Mouse (Mus musculus): ENCODE data around the gene Cpe. TPM values are rescaled to one million over a fixed set of nuclear protein-coding genes. Genes with fewer than 3 reads are reported as not detected.
"Not testable (repeated sequence)": the region's sequence is repeated elsewhere in the genome, so short reads cannot be mapped to it uniquely, and the experiment has no call there.

Cpe gene
- polyA plus RNA-seq, 1 experiment from 2014 or later = 15.3 TPM

GRCm38 (mm10) chr8:64676381-64676780, 16.5 kb downstream of the Cpe start:
- no peak for DNase-seq (ENCODE audit: low spot score)

- no peak for DNase-seq (ENCODE audit: low spot score)
Observed at GRCm38 (mm10) chr8:64674951-64675585, 17.8 kb downstream of the Cpe start.

DNA sequence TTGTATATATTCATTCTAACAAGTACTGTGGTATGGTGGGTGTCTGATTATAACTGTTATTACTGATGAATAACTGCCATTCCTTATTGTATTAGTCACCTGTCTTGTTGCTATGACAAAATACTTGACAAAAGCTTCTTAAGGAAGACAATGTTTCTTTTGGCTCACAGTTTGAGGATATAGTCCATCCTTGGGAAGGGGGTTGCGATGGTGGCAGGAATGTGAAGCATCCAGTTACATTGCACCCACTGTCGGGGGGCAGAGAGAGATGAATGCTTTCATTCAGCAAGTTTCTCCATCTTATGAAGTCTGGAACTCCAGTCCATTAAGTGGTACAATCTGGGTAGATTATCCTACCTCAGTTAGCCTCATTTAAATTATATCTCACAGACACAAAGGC, 19.9 kb downstream of the Cpe start:
- DNase-seq (ENCODE audit: low spot score) = no peak

DNA sequence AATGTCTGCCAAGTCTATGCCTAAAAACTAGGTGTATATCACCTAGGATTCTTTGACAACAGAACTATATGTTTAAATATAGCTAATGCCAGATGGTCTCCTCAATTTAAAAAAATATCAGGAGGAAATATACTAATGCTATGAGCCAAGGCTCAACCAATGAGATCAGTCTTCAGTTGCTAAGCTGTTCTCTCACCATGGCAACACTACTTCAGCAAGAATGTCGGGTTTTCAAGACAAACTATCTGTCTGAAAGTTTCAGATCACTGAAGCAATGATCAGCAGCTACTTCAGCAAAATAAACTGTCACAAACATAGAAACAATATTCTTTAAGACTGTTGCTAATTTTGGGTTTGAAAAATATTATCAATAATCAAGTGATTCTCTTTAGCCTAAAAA, 20.9 kb downstream of the Cpe start:
- DNase-seq (ENCODE audit: low spot score) = no peak

DNA sequence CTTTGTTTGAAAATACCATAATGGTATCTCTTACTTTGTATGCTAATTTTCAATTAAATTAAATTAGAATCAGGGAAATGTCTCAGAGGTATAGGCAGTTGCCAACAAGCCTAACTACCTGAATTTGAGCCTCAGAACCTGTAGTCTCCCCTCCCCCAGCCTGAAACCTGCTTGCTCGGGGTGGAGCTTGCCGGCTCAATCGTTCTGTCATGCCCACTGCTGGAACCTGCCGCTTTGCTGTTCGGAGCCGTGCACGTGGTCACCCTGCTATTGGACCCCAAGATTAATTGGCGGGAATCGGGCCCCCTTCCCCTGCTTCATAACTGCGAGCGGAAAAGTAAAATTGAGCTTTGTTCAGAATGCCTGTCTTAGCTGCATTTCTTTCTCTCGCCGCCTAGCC, 26.5 kb downstream of the Cpe start:
- not testable (repeated sequence) for DNase-seq (ENCODE audit: low spot score)

DNA sequence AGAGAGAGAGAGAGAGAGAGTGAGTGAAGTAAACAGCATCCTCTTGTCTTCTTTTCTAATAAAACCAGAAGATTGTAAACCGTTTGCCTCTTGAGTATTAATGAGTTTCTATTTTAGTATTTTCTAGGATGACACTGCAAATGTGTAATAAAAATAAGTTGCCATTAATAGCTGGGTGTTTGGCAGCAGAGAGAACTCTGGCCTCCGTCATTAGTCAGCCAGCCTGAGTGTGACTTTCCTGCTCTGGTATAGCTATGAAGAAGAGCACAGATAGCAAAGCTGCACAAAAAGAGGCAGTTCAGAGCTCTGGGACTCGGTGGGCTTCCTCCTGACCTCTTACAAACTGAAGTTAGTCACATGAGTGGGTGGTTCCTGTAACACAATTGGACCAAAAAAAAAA, 27.3 kb downstream of the Cpe start:
- DNase-seq (ENCODE audit: low spot score) = no peak

DNA sequence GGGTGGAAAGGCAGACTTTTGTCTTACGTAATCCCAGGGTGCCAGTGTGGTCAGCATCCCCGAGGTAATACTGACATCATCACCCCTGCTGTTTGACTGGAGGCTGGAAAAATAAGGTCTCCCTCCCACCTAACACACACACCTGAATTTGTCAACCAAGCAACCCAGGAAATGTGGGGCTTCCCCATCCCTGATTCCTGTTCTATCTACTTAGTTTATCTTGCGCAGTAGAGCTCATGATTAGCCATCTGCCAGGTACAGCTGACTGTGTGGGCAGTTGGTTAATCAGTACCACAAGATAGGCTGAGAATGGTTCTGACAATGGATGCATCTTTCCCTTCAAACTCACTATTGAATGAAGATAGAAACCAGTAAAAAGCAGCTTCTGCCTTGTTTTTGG, 28.0 kb downstream of the Cpe start:
- DNase-seq (ENCODE audit: low spot score) = no peak

DNA sequence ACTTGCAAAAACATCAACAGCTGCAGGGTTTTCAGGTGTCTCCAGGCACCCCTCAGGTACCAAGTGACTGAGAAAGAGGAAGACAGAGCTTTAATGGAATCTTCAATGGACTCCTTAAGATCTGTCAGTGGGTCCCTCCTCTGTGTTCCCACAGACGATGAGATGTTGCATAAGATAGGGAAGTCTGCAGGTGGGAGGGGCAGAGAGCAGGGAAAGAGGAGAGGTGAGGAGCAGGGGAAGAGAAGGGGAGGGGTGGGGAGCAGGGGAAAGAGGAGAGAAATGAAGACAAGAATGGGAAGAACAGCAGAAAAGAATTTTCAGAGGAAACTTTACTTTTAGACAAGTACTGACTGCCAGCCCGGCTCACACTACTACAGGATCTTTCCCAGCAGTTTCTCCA, 28.5 kb downstream of the Cpe start:
- no peak for DNase-seq (ENCODE audit: low spot score)

GRCm38 (mm10) chr8:64659097-64659496, 33.8 kb downstream of the Cpe start:
- DNase-seq (ENCODE audit: low spot score) = no peak

DNA sequence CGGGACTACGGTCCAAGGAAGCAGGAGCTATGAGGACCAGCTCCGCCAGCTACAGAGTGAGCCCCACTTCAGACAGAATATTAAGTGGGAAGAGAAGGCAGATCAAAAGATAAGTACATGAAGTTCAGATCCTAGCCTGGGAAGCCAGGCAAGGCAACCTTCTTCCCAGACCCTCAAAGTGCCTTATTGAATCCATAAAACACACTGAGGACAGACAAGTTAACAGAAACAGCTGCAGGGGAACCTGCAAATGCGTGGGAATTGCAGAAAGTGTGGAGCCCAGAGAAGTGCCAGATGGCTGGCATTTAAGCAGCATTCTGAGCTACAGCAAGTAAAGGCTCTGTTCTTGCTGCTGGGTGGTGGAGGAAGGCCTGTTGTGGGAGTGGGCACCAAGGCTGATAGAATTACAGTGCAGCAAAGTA, 34.9 kb downstream of the Cpe start:
- no peak for DNase-seq (ENCODE audit: low spot score)

- DNase-seq (ENCODE audit: low spot score) = no peak
Observed at GRCm38 (mm10) chr8:64657517-64657916, 35.3 kb downstream of the Cpe start.

DNA sequence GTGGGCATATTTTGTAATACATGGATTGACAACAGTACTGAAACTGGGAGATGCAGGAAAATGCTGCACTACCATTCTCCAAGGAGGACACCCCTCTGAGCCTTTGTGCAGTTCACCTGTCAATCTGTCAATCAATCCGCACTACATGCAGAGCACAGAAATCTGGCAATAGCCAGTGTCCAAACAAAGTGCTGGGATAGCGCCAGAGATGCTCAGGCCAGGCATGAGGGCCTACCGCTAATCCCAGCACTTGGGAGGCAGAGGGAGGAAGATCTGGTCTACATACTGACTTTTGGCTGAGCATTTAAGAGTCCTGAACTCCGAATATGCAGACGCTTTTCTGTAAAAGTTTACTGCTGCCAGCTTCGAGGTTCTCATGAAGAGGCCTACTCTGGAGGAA, 37.0 kb downstream of the Cpe start:
- DNase-seq (ENCODE audit: low spot score) = no peak

DNA sequence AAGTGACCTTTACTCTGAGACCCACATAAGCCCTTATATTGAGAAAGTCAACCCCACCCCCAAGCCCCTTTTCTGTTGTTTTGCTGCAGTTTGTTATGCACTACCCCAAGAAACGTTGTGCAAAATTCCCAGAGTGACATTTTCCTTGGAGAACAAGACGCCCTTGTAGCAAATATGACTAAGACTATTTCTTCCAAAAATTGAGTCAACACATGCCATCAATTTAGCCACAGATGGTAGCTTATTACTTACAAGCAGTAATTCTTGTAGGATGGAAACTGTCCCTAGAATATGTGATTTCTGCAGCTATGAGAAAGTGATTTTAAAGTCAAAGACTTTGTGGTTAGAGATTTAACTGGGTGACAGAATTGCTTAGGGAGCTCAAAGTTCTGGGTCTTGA, 37.8 kb downstream of the Cpe start:
- no peak for DNase-seq (ENCODE audit: low spot score)

- no peak for DNase-seq (ENCODE audit: low spot score)
Observed at GRCm38 (mm10) chr8:64652285-64652684, 40.6 kb downstream of the Cpe start.

DNA sequence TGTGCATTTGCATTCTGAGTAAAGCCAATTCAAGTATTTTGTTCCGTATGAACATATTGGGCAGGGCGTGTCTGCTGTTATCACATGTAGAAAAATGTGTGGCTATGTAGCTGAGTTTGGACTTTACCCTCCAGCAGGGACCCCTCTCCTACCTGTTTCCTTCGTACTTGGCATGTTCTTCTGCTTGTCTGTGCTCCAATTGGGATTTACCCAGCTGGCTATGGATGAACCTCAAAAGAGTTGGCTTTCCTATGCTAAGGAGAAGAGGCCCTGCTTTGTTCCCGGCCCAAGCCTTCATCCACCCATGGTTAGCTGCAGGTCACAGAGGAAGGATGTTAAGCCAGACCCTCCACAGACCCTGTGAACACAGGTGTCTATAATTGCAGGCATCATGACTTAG, 44.8 kb downstream of the Cpe start:
- DNase-seq (ENCODE audit: low spot score) = no peak

DNA sequence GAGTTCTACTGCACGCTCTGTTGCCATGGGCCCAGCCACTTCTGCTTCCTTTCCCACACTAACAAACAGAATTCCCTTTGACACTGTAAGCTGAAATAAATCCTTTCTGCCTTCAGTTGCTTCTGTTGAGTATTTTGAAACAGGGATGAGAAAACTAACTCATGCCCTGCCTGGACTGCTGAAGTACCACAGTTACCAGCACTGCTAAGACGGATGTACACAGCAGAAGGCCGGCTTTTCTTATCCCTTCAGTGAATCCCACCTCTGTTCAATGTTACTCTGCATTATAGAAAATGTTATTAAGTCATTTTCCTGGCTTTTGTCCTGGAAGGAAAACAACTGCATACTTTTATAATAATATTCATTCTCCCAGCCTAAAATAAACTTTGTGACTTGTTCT, 45.7 kb downstream of the Cpe start:
- no peak for DNase-seq (ENCODE audit: low spot score)

DNA sequence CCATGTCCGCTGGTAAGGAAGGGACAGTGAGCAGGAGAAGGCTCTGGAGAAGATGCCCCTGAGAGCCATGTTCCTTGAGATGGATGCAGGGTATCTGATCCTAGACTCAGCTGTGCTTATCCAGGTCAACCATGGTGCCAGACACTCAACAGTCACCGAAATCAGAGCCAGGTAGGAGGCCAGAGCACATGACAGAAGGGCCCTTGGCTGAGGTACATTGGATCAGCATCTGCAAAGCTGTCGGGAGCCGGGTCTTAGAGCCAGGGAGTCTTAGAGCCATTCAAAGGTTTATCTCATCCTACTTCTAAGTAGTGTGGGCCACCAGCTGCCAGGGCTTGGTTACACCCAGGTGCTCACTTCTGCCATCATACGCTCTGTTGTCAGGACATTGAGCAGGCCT, 46.4 kb downstream of the Cpe start:
- no peak for DNase-seq (ENCODE audit: low spot score)

GRCm38 (mm10) chr8:64644108-64645005, 48.5 kb downstream of the Cpe start:
- DNase-seq (ENCODE audit: low spot score) = no peak

GRCm38 (mm10) chr8:64643382-64643781, 49.5 kb downstream of the Cpe start:
- no peak for DNase-seq (ENCODE audit: low spot score)

DNA sequence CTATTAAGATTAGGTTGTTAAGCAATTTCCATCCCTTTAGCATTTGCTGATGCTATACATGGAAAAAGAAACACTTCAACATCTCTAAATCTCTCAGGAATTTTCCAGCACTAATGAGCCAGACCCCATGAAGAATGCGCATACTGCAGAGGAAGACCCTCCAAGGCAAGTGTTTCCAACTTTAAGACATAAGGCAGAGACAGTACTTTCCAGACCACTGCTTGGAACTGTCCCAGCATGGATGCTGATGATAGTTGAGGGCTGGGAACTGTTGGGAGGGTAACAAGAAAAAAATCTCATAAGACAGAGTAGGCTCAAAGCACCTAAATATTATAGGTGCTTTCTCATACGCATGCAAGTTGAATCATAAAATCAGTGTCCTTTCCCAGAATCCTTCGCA, 50.1 kb downstream of the Cpe start:
- DNase-seq (ENCODE audit: low spot score) = no peak

GRCm38 (mm10) chr8:64640599-64640998, 52.3 kb downstream of the Cpe start:
- DNase-seq (ENCODE audit: low spot score) = no peak

DNA sequence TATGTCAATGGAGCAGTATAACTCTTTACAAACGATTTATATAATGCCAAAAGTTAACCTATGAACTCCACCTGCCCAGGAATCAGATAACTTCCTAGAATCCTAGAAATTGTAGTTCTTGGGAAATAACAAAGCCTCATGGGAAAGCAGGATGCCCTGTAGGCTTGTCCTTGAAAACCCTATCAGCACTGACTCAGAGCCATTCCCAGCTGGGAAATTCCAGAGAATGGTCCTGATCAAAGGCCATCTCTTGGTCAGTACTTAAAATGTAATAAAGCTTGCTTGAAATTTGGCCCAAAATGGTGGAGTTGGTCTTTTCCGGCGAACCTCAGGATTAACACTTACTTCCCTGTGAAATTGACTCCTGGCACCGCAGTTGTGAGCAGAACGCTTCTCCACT, 53.2 kb downstream of the Cpe start:
- no peak for DNase-seq (ENCODE audit: low spot score)

- DNase-seq (ENCODE audit: low spot score) = no peak
Observed at GRCm38 (mm10) chr8:64634901-64635300, 58.0 kb downstream of the Cpe start.
